Mouse (Mus musculus): ENCODE measurements around the gene Cfap97d1. TPM values are rescaled to one million over a fixed set of nuclear protein-coding genes. Genes with fewer than 3 reads are reported as not detected.
"Not testable (repeated sequence)": the region's sequence is repeated elsewhere in the genome, so short reads cannot be mapped to it uniquely, and the experiment has no call there.

The Cfap97d1 gene
- total RNA-seq, 2 experiments from 2014 or later: not detected

GRCm38 (mm10) chr11:101972651-101973050 lies 11.4 kb upstream of the Cfap97d1 start:
- DNase-seq (ENCODE audit: low spot score in 2 of 2): no peak

GRCm38 (mm10) chr11:101973496-101973895 lies 10.6 kb upstream of the Cfap97d1 start:
- DNase-seq (ENCODE audit: low spot score in 2 of 2): no peak

GRCm38 (mm10) chr11:101974181-101974580 lies 9.9 kb upstream of the Cfap97d1 start:
- DNase-seq (ENCODE audit: low spot score in 2 of 2): no peak

- DNase-seq (ENCODE audit: low spot score in 2 of 2): peak in 1 of 2 experiments; percentile 43
These were observed 9.2 kb upstream of the Cfap97d1 start for GRCm38 (mm10) chr11:101974923-101975322.

GRCm38 (mm10) chr11:101976949-101977348 lies 7.1 kb upstream of the Cfap97d1 start:
- DNase-seq (ENCODE audit: low spot score in 2 of 2): no peak

DNA sequence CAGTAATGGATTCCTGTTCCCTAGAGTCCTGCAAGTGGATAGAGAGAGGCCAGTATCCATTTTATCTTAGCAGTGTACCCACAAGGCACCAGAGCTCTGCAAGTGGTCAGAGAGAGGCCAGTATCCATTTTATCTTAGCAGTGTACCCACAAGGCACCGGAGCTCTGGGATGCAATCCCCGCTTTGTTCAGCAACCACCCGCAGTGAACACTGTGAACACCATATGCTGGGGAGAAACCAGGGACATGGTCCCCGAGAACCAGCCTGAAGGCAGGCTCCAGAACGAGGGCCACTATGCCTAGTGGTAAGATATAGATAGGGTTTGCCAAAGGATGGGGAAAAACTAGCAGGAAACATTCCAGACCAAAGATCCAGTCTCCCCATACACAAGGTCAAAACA lies 4.9 kb upstream of the Cfap97d1 start:
- DNase-seq (ENCODE audit: low spot score in 2 of 2): no peak

GRCm38 (mm10) chr11:101980603-101981157 lies 3.4 kb upstream of the Cfap97d1 start:
- DNase-seq (ENCODE audit: low spot score in 2 of 2): no peak

GRCm38 (mm10) chr11:101981850-101982249 lies 2.2 kb upstream of the Cfap97d1 start:
- no peak for DNase-seq (ENCODE audit: low spot score in 2 of 2)

GRCm38 (mm10) chr11:101982981-101983411 lies 1.1 kb upstream of the Cfap97d1 start:
- no peak for DNase-seq (ENCODE audit: low spot score in 2 of 2)

- DNase-seq (ENCODE audit: low spot score in 2 of 2): no peak
These were observed 603 bp upstream of the Cfap97d1 start for GRCm38 (mm10) chr11:101983431-101983921.

DNA sequence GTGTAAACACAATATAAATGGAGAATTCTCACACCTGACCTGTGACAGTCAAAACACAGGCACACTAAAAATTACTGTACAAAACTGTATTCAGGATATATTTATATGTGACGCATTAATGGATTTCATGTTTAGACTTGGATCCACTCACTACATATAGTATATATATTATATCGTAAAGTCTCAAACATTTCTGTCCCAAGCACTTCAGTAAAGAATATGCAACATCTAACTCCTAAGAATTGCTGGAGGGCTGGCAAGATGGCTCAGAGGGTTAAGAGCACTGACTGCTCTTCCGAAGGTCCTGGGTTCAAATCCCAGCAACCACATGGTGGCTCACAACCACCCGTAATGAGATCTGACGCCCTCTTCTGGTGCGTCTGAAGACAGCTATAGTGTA lies 1.4 kb downstream of the Cfap97d1 start:
- not testable (repeated sequence) for DNase-seq (ENCODE audit: low spot score in 2 of 2)

- peak; percentile 92 to 93 for DNase-seq (ENCODE audit: low spot score in 2 of 2)
These were observed 1.9 kb downstream of the Cfap97d1 start for GRCm38 (mm10) chr11:101985990-101986389.

DNA sequence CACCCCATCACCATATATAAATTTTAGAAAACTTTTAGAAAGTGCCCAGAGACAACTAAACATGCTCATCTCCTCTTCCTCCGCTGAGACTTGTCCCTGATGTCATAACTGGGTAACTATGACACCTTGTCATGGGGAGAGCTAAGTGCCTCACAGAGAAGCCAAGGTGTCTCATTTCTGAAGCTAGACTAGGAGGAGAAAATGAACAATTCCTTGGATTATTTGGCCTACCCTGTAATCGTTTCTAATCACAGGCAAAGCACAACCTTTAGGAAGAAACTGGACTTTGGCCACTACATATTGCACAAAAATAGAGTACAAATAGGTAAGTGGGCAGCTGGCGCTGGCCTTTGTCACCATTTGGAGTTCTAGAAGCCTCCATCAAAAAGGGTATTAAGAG lies 2.8 kb downstream of the Cfap97d1 start, which contains the start of gene Dusp3:
Gene Dusp3 (minus strand): TSS at position 101 of the 400 bp plus-strand sequence.
- DNase-seq (ENCODE audit: low spot score in 2 of 2): no peak

GRCm38 (mm10) chr11:101990244-101990643 lies 6.2 kb downstream of the Cfap97d1 start:
- DNase-seq (ENCODE audit: low spot score in 2 of 2): no peak

- no peak for DNase-seq (ENCODE audit: low spot score in 2 of 2)
These were observed 7.7 kb downstream of the Cfap97d1 start for GRCm38 (mm10) chr11:101991813-101992212.

- no peak for DNase-seq (ENCODE audit: low spot score in 2 of 2)
These were observed 8.3 kb downstream of the Cfap97d1 start for GRCm38 (mm10) chr11:101992411-101992810.

- DNase-seq (ENCODE audit: low spot score in 2 of 2): no peak
These were observed 10.0 kb downstream of the Cfap97d1 start for GRCm38 (mm10) chr11:101994100-101994499.

DNA sequence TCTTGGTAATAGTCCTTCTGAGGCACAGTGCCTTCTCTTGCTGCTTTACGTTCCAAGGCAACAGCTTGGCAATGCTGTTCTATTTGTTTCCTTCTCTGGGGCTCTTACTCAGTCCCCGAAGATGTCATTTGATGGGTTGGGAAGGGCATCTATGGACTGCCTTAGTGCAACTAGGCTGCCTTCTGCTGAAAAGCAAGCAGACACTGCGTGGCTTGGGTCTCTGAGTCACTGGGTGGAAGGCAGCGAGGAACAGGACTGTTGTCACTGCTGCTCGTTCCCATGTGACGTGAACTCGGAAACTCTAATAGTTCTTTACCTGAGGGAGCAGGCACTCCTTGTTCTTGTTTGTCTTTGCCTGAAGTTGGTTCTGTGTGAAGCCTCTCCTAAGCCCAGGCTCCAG lies 11.9 kb downstream of the Cfap97d1 start:
- DNase-seq (ENCODE audit: low spot score in 2 of 2): no peak

GRCm38 (mm10) chr11:101998258-101998657 lies 14.2 kb downstream of the Cfap97d1 start:
- DNase-seq (ENCODE audit: low spot score in 2 of 2): no peak

GRCm38 (mm10) chr11:101999466-101999865 lies 15.4 kb downstream of the Cfap97d1 start:
- DNase-seq (ENCODE audit: low spot score in 2 of 2): no peak

DNA sequence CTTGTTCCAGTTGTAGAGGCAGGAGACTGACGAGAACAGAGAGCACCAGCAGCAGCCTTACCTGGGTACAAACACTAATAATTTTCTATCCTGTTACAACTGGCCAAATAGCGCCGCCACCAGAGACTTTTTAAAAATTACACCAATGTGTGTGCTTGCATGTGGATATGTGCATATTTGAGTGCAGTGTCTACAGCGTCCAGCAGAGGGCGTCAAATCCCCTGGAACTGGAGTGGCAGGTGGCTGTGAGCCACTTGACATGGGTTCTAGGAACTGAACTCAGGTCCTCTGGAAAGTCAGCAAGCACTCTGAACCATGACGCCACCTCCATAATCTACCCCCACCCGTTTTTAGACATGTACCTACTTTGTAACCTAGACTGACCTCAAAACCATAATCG lies 20.2 kb downstream of the Cfap97d1 start:
- DNase-seq (ENCODE audit: low spot score in 2 of 2): no peak

DNA sequence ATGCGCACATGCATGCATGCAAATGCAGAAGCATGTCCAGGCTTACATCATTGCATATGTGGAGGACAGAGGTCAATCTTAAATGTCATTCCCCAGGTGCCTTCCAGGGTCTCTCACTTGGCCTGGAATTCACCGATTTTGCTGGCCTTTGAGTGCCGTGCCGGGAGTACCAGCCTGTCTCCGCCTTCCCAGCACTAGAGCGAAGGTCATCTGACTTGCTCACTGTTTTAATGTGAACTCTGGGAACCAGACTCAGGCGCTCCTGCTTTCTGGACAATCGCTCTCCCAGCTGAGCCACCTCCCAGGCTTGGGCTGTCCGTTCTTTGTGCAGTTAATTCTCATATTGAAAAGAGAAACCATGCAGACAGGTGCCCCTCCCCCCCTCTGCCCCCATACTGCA lies 22.2 kb downstream of the Cfap97d1 start:
- DNase-seq (ENCODE audit: low spot score in 2 of 2): no peak

DNA sequence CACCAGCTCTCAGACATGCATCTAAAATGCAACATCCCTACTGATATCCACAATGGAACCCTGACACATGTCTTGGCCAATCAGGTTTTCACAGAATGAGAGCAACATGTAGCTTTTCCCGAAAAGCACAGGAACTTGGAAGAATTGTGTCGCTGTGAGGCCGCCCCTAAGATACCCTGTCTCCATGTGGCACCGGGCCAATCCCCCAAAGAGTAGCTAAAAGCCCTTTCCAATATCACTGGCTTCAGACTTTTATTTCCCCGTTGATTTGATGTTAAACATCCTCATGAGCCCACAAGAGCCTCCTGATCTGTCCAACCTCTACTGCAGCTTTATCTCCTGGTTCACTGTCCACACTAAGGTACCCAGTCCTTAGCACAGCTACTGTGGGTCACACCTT lies 22.6 kb downstream of the Cfap97d1 start:
- no peak for DNase-seq (ENCODE audit: low spot score in 2 of 2)
